Mouse (Mus musculus) limb, embryonic 15.5 days (tissue): ENCODE results near the gene Rpl27. TPM values are rescaled to one million over a fixed set of nuclear protein-coding genes. Genes with fewer than 3 reads are reported as not detected.

Source experiments
- ATAC-seq: fragments of 200-750 bp; cut with Nextera tagmentation; 2 replicates; pipeline ENCODE4 v1.8.0; 2017; ENCODE audit warnings: low read depth, moderate TSS enrichment; ENCODE audit not compliant: insufficient number of reproducible peaks, low FRiP score, low TSS enrichment
- H3K27ac ChIP-seq: fragments of 300-500 bp; sonication (generic); 2 replicates; pipeline ENCODE4 v1.5.1; 2015; ENCODE audit warnings: moderate library complexity, mild to moderate bottlenecking, inconsistent platforms
- H3K27me3 ChIP-seq: fragments of 300-500 bp; sonication (generic); 2 replicates; pipeline ENCODE4 v1.6.1; 2015; ENCODE audit warnings: inconsistent platforms
- H3K36me3 ChIP-seq: fragments of 300-500 bp; sonication (generic); 2 replicates; pipeline ENCODE4 v1.6.1; 2015; ENCODE audit warnings: inconsistent platforms
- H3K4me1 ChIP-seq: fragments of 300-500 bp; sonication (generic); 2 replicates; pipeline ENCODE4 v1.6.1; 2015; ENCODE audit warnings: inconsistent platforms
- H3K4me2 ChIP-seq: fragments of 300-500 bp; sonication (generic); 2 replicates; pipeline ENCODE4 v1.6.1; 2015; ENCODE audit warnings: mild to moderate bottlenecking, inconsistent platforms
- H3K4me3 ChIP-seq: fragments of 300-500 bp; sonication (generic); 2 replicates; pipeline ENCODE4 v1.5.1; 2015; ENCODE audit warnings: mild to moderate bottlenecking, inconsistent platforms
- H3K9ac ChIP-seq: fragments of 300-500 bp; sonication (generic); 2 replicates; pipeline ENCODE4 v1.6.1; 2015; ENCODE audit warnings: inconsistent platforms
- H3K9me3 ChIP-seq: fragments of 300-500 bp; sonication (generic); 2 replicates; pipeline ENCODE4 v1.6.1; 2016; ENCODE audit warnings: inconsistent platforms
- WGBS: fragments of 180-500 bp; shearing (Covaris S2); methylation state at CpG from one replicate; pipeline ENCODE4 v1.1.7; 2015; 5-methylcytosine and 5-hydroxymethylcytosine counted together
- microRNA-seq: library from miRNA; unstranded; fragments of <30 nt; microRNA quantifications from one replicate; pipeline ENCODE4, GENCODE M21; 2016
- polyA plus RNA-seq: library from polyadenylated mRNA; unstranded; fragments of >200 nt; fragmentation: Nextera tagmentation; extraction: Ambion mirVana; gene quantifications from 2 replicates; pipeline ENCODE4 v1.2.1, GENCODE M21; 2015

Gene Rpl27
- polyA plus RNA-seq, 1 experiment from 2014 or later: 315 TPM

DNA sequence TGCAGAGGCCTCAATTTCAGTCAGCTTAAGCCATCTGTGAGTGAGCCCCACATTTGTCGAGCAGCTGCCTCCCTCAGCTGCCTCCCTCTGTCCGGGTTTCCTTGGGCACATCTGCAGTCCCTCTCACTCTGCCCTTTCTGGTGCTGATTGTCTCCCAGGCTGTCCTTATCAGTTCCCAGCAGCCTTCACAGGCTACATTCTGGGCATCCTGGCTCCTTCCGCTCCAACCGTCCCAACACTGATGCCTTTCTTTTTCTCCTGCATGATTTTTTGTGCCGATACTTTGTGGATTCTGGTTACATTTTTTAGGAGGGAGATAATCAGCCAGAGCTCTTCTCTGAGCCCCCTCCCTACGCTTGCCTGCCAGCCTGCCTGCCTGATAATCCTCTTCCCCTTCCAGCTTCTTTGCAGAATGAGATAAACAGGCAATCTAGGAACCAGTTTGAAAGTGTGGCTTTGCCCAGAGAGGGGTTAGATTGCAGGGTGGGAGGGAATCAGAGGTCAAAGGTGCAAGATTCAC is 43.5 kb downstream of the Rpl27 start:
- ATAC-seq: no peak
- H3K9ac ChIP-seq: no peak overlapping the region
- WGBS: 54% methylated on average over 6 of the region's 6 CpGs

DNA sequence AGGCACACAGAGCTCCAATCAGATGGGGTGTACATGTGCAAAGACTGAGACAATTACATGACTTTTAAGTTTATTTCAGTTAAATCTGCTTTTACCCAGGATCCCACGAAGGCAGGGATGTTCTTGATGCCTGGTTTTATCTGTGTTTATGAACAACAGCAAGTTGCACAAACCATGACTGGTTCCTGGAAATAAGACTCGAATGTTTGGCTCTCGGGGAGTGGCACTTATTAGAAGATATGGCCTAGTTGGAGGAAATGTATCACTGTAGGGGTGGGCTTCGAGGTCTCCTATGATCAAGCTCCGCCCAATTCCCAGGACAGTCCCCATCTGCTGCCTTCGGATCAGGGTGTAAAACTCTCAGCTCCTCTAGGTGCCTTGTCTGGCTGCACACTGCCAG is 44.0 kb downstream of the Rpl27 start:
- H3K27me3 ChIP-seq: no peaks in the 10 kb centered on the region
- H3K27ac ChIP-seq: no peak overlapping the region
- peaks cover 7% of the 10 kb centered on the region; the same call in 1 of the 2 replicates for H3K36me3 ChIP-seq
- H3K9me3 ChIP-seq: no peaks in the 10 kb centered on the region
- WGBS: 69% methylated on average over 6 of the region's 6 CpGs
- H3K4me2 ChIP-seq: no peak overlapping the region
- ATAC-seq: no peak
- no peak overlapping the region for H3K4me3 ChIP-seq
- H3K9ac ChIP-seq: no peak overlapping the region
- no peaks in the 10 kb centered on the region for H3K4me1 ChIP-seq

More for the DNA sequence above, 43.5 kb downstream of the Rpl27 start:
- Histone ChIP-seq H3K4me2 (no peak overlapping the region), H3K4me3 (no peak overlapping the region), H3K36me3 (peaks cover 7% of the 10 kb centered on the region; the same call in 1 of the 2 replicates), H3K9me3 (no peaks in the 10 kb centered on the region), H3K27me3 (no peaks in the 10 kb centered on the region), H3K4me1 (no peaks in the 10 kb centered on the region), H3K27ac (no peak overlapping the region)

Small RNA genes lying within 50 kb of the gene (microRNA-seq; reads per million reads assigned to microRNA genes)
- gene Mir6929: not detected

Other genes starting within 250 kb of the Rpl27 start
- 15.6 and 17.6 TPM in 2 replicates for gene Ezh1, start 215.8 kb upstream of the Rpl27 start, polyA plus RNA-seq
- 99.6 and 110 TPM in 2 replicates for gene Ramp2, start 196.3 kb upstream of the Rpl27 start, polyA plus RNA-seq
- gene Vps25, start 188.6 kb upstream of the Rpl27 start, polyA plus RNA-seq: 112 and 120 TPM in 2 replicates
- gene Wnk4, start 181.7 kb upstream of the Rpl27 start, polyA plus RNA-seq: 7.9 and 9.9 TPM in 2 replicates
- 0.70 and 1.3 TPM in 2 replicates for gene Cntd1, start 163.3 kb upstream of the Rpl27 start, polyA plus RNA-seq
- gene Coa3, start 163.2 kb upstream of the Rpl27 start, polyA plus RNA-seq: 148 and 154 TPM in 2 replicates
- gene Becn1, start 140.0 kb upstream of the Rpl27 start, polyA plus RNA-seq: 128 and 137 TPM in 2 replicates
- gene Psme3, start 126.1 kb upstream of the Rpl27 start, polyA plus RNA-seq: 116 and 125 TPM in 2 replicates
- 1.0 and 1.2 TPM in 2 replicates for gene Aoc2, start 117.2 kb upstream of the Rpl27 start, polyA plus RNA-seq
- 0.90 and 1.5 TPM in 2 replicates for gene Aoc3, start 111.7 kb upstream of the Rpl27 start, polyA plus RNA-seq
- gene G6pc, start 74.7 kb upstream of the Rpl27 start, polyA plus RNA-seq: not detected in 2 replicates
- 52.6 and 57.2 TPM in 2 replicates for gene Aarsd1, start 24.7 kb upstream of the Rpl27 start, polyA plus RNA-seq
- gene Gm27029, start 17.5 kb upstream of the Rpl27 start, polyA plus RNA-seq: 11.8 and 18.3 TPM in 2 replicates
- 19.3 and 19.5 TPM in 2 replicates for gene Rundc1, start 17.2 kb upstream of the Rpl27 start, polyA plus RNA-seq
- gene Ptges3l, start 17.0 kb upstream of the Rpl27 start, polyA plus RNA-seq: 15.5 and 36.1 TPM in 2 replicates
- gene Ifi35, start 6.1 kb downstream of the Rpl27 start, polyA plus RNA-seq: 23.2 and 25.1 TPM in 2 replicates
- 10.3 and 11.9 TPM in 2 replicates for gene Rnd2, start 22.7 kb downstream of the Rpl27 start, polyA plus RNA-seq
- 78.6 and 81.3 TPM in 2 replicates for gene Vat1, start 23.9 kb downstream of the Rpl27 start, polyA plus RNA-seq
- 7.2 and 8.6 TPM in 2 replicates for gene Brca1, start 109.7 kb downstream of the Rpl27 start, polyA plus RNA-seq
- 72.6 and 74.1 TPM in 2 replicates for gene Nbr1, start 109.9 kb downstream of the Rpl27 start, polyA plus RNA-seq
- gene Tmem106a, start 139.9 kb downstream of the Rpl27 start, polyA plus RNA-seq: 7.0 and 7.7 TPM in 2 replicates
- not detected in 2 replicates for gene Gm11634, start 157.0 kb downstream of the Rpl27 start, polyA plus RNA-seq
- 44.1 and 47.8 TPM in 2 replicates for gene Rdm1, start 184.9 kb downstream of the Rpl27 start, polyA plus RNA-seq
- 6.1 and 7.2 TPM in 2 replicates for gene Arl4d, start 223.2 kb downstream of the Rpl27 start, polyA plus RNA-seq